Mouse (Mus musculus) CH12.LX (cell line): ENCODE results near the gene Glp2r.

ENCODE experiments used
- CTCF ChIP-seq, 2 experiments: IDR thresholded peaks in 1 of 2; conservative IDR thresholded peaks in 1 of 2; 2 replicates each; pipeline ENCODE4 v1.5.1; 2011 to 2012; ENCODE audit warnings: low read depth in 2 of 2, low read length in 2 of 2, improper control_type of control experiment in 1 of 2, inconsistent platforms in 1 of 2, mild to moderate bottlenecking in 1 of 2, moderate library complexity in 1 of 2
- EP300 ChIP-seq: IDR thresholded peaks from 2 replicates; pipeline ENCODE4 v1.6.1; 2011; ENCODE audit warnings: low read length, improper control_type of control experiment
- MAX ChIP-seq: IDR thresholded peaks from 2 replicates; pipeline ENCODE4 v1.6.1; 2011; ENCODE audit warnings: low read length, improper control_type of control experiment
- MYC ChIP-seq: IDR thresholded peaks from 2 replicates; pipeline ENCODE4 v1.6.1; 2011; ENCODE audit warnings: low read depth, mild to moderate bottlenecking, improper control_type of control experiment, low read length
- POLR2A ChIP-seq: IDR thresholded peaks from 2 replicates; pipeline ENCODE4 v1.6.1; 2011; ENCODE audit warnings: low read depth, mild to moderate bottlenecking, improper control_type of control experiment, low read length
- TBP ChIP-seq: conservative IDR thresholded peaks from 2 replicates; pipeline ENCODE4 v1.6.1; 2011; ENCODE audit warnings: low read depth, low read length, improper control_type of control experiment

DNA sequence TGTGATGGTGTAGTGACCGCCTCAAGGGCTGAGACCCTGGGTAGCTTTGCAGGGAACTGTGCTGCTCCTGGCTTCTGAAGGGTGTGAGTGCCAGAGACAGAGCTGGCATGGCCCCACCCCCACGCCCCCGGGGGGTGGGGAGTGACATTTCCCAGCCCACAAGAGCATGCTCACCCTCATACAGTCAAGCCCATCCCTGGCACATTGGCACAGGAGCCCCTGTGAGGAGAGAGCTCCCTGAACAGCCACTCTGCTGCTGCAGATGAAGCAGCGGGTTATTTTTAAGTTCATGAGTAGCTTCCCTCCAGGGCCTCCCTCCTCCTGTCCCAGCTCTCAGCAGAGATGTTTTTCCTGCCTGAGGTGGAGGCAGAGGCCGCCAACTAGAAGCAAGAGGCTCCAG is 98.8 kb downstream of the Glp2r start:
- TF ChIP-seq TBP = no peak
- no peak for TF ChIP-seq POLR2A
- no peak for TF ChIP-seq CTCF (conservative IDR thresholded peaks at IDR 0.05 in 1 of 2, IDR thresholded peaks at IDR 0.05 in 1 of 2; ENCODE audit: low read depth in 2 of 2, low read length in 2 of 2)
- no peak for TF ChIP-seq MAX
- no peak for TF ChIP-seq MYC
- TF ChIP-seq EP300 = no peak
